Mouse (Mus musculus): ENCODE measurements around the gene Sod2. TPM values are rescaled to one million over a fixed set of nuclear protein-coding genes. Genes with fewer than 3 reads are reported as not detected.
A peak's percentile ranks its signal among the peaks of the same experiment; 100 is the strongest.
"Not testable (repeated sequence)": the region's sequence is repeated elsewhere in the genome, so short reads cannot be mapped to it uniquely, and the experiment has no call there.

Gene Sod2
- polyA plus RNA-seq (2017; shearing (Covaris generic)), result 10 to 100 TPM; 62.4 to 64.0 TPM

GRCm38 (mm10) chr17:13006546-13006945 is at the start of gene Sod2:
Gene Sod2 (plus strand): TSS chr17:13006846.
- ATAC-seq, result not testable (repeated sequence)

- ATAC-seq, result not testable (repeated sequence)
These were observed 47.3 kb upstream of the Sod2 start for GRCm38 (mm10) chr17:12959377-12959776.

GRCm38 (mm10) chr17:12960331-12960873 is 46.2 kb upstream of the Sod2 start, which contains the start of gene Acat2:
Gene Acat2 (minus strand): TSS chr17:12960747.
- ATAC-seq, result peak; percentile 98

- no peak for ATAC-seq
These were observed 43.2 kb upstream of the Sod2 start for GRCm38 (mm10) chr17:12963476-12963875.

GRCm38 (mm10) chr17:12967173-12967572 is 39.5 kb upstream of the Sod2 start:
- no peak for ATAC-seq

GRCm38 (mm10) chr17:12973851-12974250 is 32.8 kb upstream of the Sod2 start:
- no peak for ATAC-seq

- no peak for ATAC-seq
These were observed 28.1 kb upstream of the Sod2 start for GRCm38 (mm10) chr17:12978546-12978945.

- no peak for ATAC-seq
These were observed 22.7 kb upstream of the Sod2 start for GRCm38 (mm10) chr17:12983988-12984387.

GRCm38 (mm10) chr17:12988096-12988495 is 18.6 kb upstream of the Sod2 start:
- ATAC-seq, result not testable (repeated sequence)

- no peak for ATAC-seq
These were observed 16.0 kb upstream of the Sod2 start for GRCm38 (mm10) chr17:12990567-12991145.

- peak; percentile 4 for ATAC-seq
These were observed 15.4 kb upstream of the Sod2 start for GRCm38 (mm10) chr17:12991194-12991634.

- peak; percentile 53 for ATAC-seq
These were observed 14.8 kb upstream of the Sod2 start for GRCm38 (mm10) chr17:12991635-12992358.

- ATAC-seq, result peak; percentile 67
These were observed 14.1 kb upstream of the Sod2 start for GRCm38 (mm10) chr17:12992470-12992991.

- no peak for ATAC-seq
These were observed 12.6 kb upstream of the Sod2 start, which contains the start of gene Wtap for GRCm38 (mm10) chr17:12994069-12994468. Gene Wtap (minus strand): TSS chr17:12994169.

- ATAC-seq, result no peak
These were observed 10.3 kb upstream of the Sod2 start for GRCm38 (mm10) chr17:12996345-12996744.

- no peak for ATAC-seq
These were observed 8.8 kb upstream of the Sod2 start for GRCm38 (mm10) chr17:12997890-12998289.

- ATAC-seq, result no peak
These were observed 7.6 kb upstream of the Sod2 start for GRCm38 (mm10) chr17:12999069-12999468.

GRCm38 (mm10) chr17:13002243-13002642 is 4.4 kb upstream of the Sod2 start:
- ATAC-seq, result not testable (repeated sequence)

GRCm38 (mm10) chr17:13004436-13004835 is 2.2 kb upstream of the Sod2 start:
- not testable (repeated sequence) for ATAC-seq

- ATAC-seq, result no peak
These were observed 338 bp downstream of the Sod2 start for GRCm38 (mm10) chr17:13006984-13007383.

GRCm38 (mm10) chr17:13007730-13008425 is 1.2 kb downstream of the Sod2 start:
- ATAC-seq, result peak; percentile 90

GRCm38 (mm10) chr17:13008528-13008927 is 1.9 kb downstream of the Sod2 start:
- no peak for ATAC-seq

- peak; percentile 12 for ATAC-seq
These were observed 3.2 kb downstream of the Sod2 start for GRCm38 (mm10) chr17:13009887-13010286.
